Mouse (Mus musculus): ENCODE results near the gene Tekt4.

Tekt4 gene

GRCm38 (mm10) chr17:25468301-25468700, 13.9 kb downstream of the Tekt4 start:
- in situ Hi-C loops (cut with MboI; ENCODE audit: low pct_unique_long_range_greater_than_20kb in 1 of 2, low sequenced_read_pairs in 2 of 2, unreplicated experiment in 1 of 2), result no loop called here

GRCm38 (mm10) chr17:25469798-25470197, 15.4 kb downstream of the Tekt4 start:
- in situ Hi-C loops (cut with MboI; ENCODE audit: low pct_unique_long_range_greater_than_20kb in 1 of 2, low sequenced_read_pairs in 2 of 2, unreplicated experiment in 1 of 2), result loop anchor here in 1 of 2 experiments (10.0 kb wide), 2 partner anchors 225 to 325 kb away; partner anchors contain the start of genes AC134908.4, Fam173a and Metrn

GRCm38 (mm10) chr17:25471418-25471817, 17.0 kb downstream of the Tekt4 start:
- in situ Hi-C loops (cut with MboI; ENCODE audit: low pct_unique_long_range_greater_than_20kb in 1 of 2, low sequenced_read_pairs in 2 of 2, unreplicated experiment in 1 of 2), result loop anchor here in 1 of 2 experiments (10.0 kb wide), 2 partner anchors 223 to 323 kb away; partner anchors contain the start of genes AC134908.4, Fam173a and Metrn

GRCm38 (mm10) chr17:25472044-25472443, 17.6 kb downstream of the Tekt4 start:
- in situ Hi-C loops (cut with MboI; ENCODE audit: low pct_unique_long_range_greater_than_20kb in 1 of 2, low sequenced_read_pairs in 2 of 2, unreplicated experiment in 1 of 2), result loop anchor here in 1 of 2 experiments (10.0 kb wide), 2 partner anchors 223 to 323 kb away; partner anchors contain the start of genes AC134908.4, Fam173a and Metrn

- in situ Hi-C loops (cut with MboI; ENCODE audit: low pct_unique_long_range_greater_than_20kb in 1 of 2, low sequenced_read_pairs in 2 of 2, unreplicated experiment in 1 of 2), result loop anchor here in 1 of 2 experiments (10.0 kb wide), 2 partner anchors 220 to 320 kb away; partner anchors contain the start of genes AC134908.4, Fam173a and Metrn
These were observed 20.1 kb downstream of the Tekt4 start for GRCm38 (mm10) chr17:25474330-25475077.

- in situ Hi-C loops (cut with MboI; ENCODE audit: low pct_unique_long_range_greater_than_20kb in 1 of 2, low sequenced_read_pairs in 2 of 2, unreplicated experiment in 1 of 2), result loop anchor here in 1 of 2 experiments (10.0 kb wide), 2 partner anchors 219 to 319 kb away; partner anchors contain the start of genes AC134908.4, Fam173a and Metrn
These were observed 21.7 kb downstream of the Tekt4 start for GRCm38 (mm10) chr17:25475946-25476744.

GRCm38 (mm10) chr17:25480152-25480551, 25.7 kb downstream of the Tekt4 start:
- in situ Hi-C loops (cut with MboI; ENCODE audit: low pct_unique_long_range_greater_than_20kb in 1 of 2, low sequenced_read_pairs in 2 of 2, unreplicated experiment in 1 of 2), result no loop called here

GRCm38 (mm10) chr17:25480820-25481219, 26.4 kb downstream of the Tekt4 start:
- in situ Hi-C loops (cut with MboI; ENCODE audit: low pct_unique_long_range_greater_than_20kb in 1 of 2, low sequenced_read_pairs in 2 of 2, unreplicated experiment in 1 of 2), result no loop called here

- in situ Hi-C loops (cut with MboI; ENCODE audit: low pct_unique_long_range_greater_than_20kb in 1 of 2, low sequenced_read_pairs in 2 of 2, unreplicated experiment in 1 of 2), result no loop called here
These were observed 27.7 kb downstream of the Tekt4 start for GRCm38 (mm10) chr17:25482092-25482491.

- in situ Hi-C loops (cut with MboI; ENCODE audit: low pct_unique_long_range_greater_than_20kb in 1 of 2, low sequenced_read_pairs in 2 of 2, unreplicated experiment in 1 of 2), result no loop called here
These were observed 42.6 kb downstream of the Tekt4 start, which contains the start of gene Sstr5 for GRCm38 (mm10) chr17:25497013-25497412. Gene Sstr5, minus strand, starts transcription at chr17:25497288.

- in situ Hi-C loops (cut with MboI; ENCODE audit: low pct_unique_long_range_greater_than_20kb in 1 of 2, low sequenced_read_pairs in 2 of 2, unreplicated experiment in 1 of 2), result loop anchor here in 1 of 2 experiments (10.0 kb wide), 1 partner anchor 192 kb away; no protein-coding TSS in a partner anchor
These were observed 48.2 kb downstream of the Tekt4 start for GRCm38 (mm10) chr17:25502599-25502998.

- in situ Hi-C loops (cut with MboI; ENCODE audit: low pct_unique_long_range_greater_than_20kb in 1 of 2, low sequenced_read_pairs in 2 of 2, unreplicated experiment in 1 of 2), result loop anchor here in 1 of 2 experiments (10.0 kb wide), 1 partner anchor 187 kb away; no protein-coding TSS in a partner anchor
These were observed 53.4 kb downstream of the Tekt4 start for GRCm38 (mm10) chr17:25507799-25508198.

- in situ Hi-C loops (cut with MboI; ENCODE audit: low pct_unique_long_range_greater_than_20kb in 1 of 2, low sequenced_read_pairs in 2 of 2, unreplicated experiment in 1 of 2), result loop anchor here in 1 of 2 experiments (10.0 kb wide), 1 partner anchor 186 kb away; no protein-coding TSS in a partner anchor
These were observed 54.6 kb downstream of the Tekt4 start for GRCm38 (mm10) chr17:25508860-25509577.

- in situ Hi-C loops (cut with MboI; ENCODE audit: low pct_unique_long_range_greater_than_20kb in 1 of 2, low sequenced_read_pairs in 2 of 2, unreplicated experiment in 1 of 2), result no loop called here
These were observed 55.8 kb downstream of the Tekt4 start for GRCm38 (mm10) chr17:25510074-25510830.

- in situ Hi-C loops (cut with MboI; ENCODE audit: low pct_unique_long_range_greater_than_20kb in 1 of 2, low sequenced_read_pairs in 2 of 2, unreplicated experiment in 1 of 2), result no loop called here
These were observed 57.5 kb downstream of the Tekt4 start for GRCm38 (mm10) chr17:25511876-25512275.

- in situ Hi-C loops (cut with MboI; ENCODE audit: low pct_unique_long_range_greater_than_20kb in 1 of 2, low sequenced_read_pairs in 2 of 2, unreplicated experiment in 1 of 2), result no loop called here
These were observed 59.6 kb downstream of the Tekt4 start for GRCm38 (mm10) chr17:25514055-25514454.

- in situ Hi-C loops (cut with MboI; ENCODE audit: low pct_unique_long_range_greater_than_20kb in 1 of 2, low sequenced_read_pairs in 2 of 2, unreplicated experiment in 1 of 2), result no loop called here
These were observed 61.9 kb downstream of the Tekt4 start for GRCm38 (mm10) chr17:25516315-25516714.

All from mouse embryonic stem cell (cell line).